Mouse (Mus musculus): ENCODE measurements at regions not wholly inside any gene's neighbourhood (a gene's known extent, or its start where the extent isn't known, plus 50 kb on each side); places are given as distances from the start of the nearest gene placed in this dataset.

DNA sequence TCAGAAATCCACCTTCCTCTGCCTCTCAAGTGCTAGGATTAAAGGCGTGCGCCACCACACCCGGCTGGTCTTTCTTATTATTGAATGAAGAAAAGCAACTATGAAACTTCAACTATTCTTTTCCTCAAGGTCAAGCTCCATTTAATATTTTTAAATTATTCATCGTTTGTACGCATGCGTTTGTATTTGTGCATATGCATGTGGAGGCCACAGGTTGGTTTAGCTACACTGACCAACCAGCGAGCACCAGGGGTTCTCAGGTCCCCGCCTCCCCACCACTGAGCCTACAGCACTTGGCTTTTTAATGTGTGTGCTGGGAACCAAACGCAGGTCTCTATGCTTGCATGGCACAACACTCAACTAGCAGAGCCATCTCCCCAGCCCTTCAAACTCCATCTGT lies 51.0 kb upstream of the Tmem252 start:
- H3K27ac ChIP-seq (ENCODE audit: low read depth, low read length): no peak overlapping the region
- DNase-seq (ENCODE audit: low spot score) (no peak), ATAC-seq (ENCODE audit: low FRiP score) (no peak)
- no peaks in the 10 kb centered on the region for H3K9me3 ChIP-seq (ENCODE audit: control insufficient read depth, low read length)
- no peak overlapping the region for H3K9ac ChIP-seq (ENCODE audit: low read depth, low read length)
- no peaks in the 10 kb centered on the region for H3K27me3 ChIP-seq (ENCODE audit: control insufficient read depth, insufficient read depth, low read length)
- H3K4me1 ChIP-seq (replicated peaks; ENCODE audit: control insufficient read depth, insufficient read depth, low read length): no peaks in the 10 kb centered on the region
- no peaks in the 10 kb centered on the region for H3K36me3 ChIP-seq (ENCODE audit: control insufficient read depth, insufficient read depth, low read length)
- 97% methylated on average over 9 of the region's 9 CpGs for WGBS
- H3K4me2 ChIP-seq (replicated peaks; ENCODE audit: low read depth, low read length): no peak overlapping the region
- no peak overlapping the region for H3K4me3 ChIP-seq (ENCODE audit: low read depth, low read length)

DNA sequence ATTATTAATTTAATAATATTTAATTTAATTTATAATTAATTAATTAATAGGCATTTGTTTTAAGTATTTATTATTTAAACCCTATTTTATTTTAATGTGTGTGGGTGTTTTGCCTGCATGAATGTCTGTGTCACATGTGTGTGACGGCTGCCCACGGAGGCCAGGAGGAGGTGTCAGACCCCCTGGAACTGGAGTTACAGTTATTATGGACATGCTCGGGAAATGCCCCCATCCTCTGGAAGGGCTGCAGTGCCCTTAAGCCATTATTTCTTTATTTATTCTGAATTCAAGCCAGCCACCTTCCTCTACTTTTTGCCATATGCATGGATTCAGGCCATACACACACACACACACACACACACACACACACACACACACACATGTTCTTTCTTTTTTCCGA lies 51.5 kb upstream of the Tmem252 start:
- Histone ChIP-seq H3K4me1 (replicated peaks; ENCODE audit: control insufficient read depth, insufficient read depth, low read length) (no peaks in the 10 kb centered on the region), H3K36me3 (ENCODE audit: control insufficient read depth, insufficient read depth, low read length) (no peaks in the 10 kb centered on the region), H3K27me3 (ENCODE audit: control insufficient read depth, insufficient read depth, low read length) (no peaks in the 10 kb centered on the region), H3K4me2 (replicated peaks; ENCODE audit: low read depth, low read length) (no peak overlapping the region), H3K9me3 (ENCODE audit: control insufficient read depth, low read length) (no peaks in the 10 kb centered on the region), H3K9ac (ENCODE audit: low read depth, low read length) (no peak overlapping the region), H3K4me3 (ENCODE audit: low read depth, low read length) (no peak overlapping the region), H3K27ac (ENCODE audit: low read depth, low read length) (no peak overlapping the region)
- ATAC-seq (ENCODE audit: low FRiP score) (no peak), DNase-seq (ENCODE audit: low spot score) (peak; percentile 16)
- 72% methylated on average over 4 of the region's 4 CpGs for WGBS

DNA sequence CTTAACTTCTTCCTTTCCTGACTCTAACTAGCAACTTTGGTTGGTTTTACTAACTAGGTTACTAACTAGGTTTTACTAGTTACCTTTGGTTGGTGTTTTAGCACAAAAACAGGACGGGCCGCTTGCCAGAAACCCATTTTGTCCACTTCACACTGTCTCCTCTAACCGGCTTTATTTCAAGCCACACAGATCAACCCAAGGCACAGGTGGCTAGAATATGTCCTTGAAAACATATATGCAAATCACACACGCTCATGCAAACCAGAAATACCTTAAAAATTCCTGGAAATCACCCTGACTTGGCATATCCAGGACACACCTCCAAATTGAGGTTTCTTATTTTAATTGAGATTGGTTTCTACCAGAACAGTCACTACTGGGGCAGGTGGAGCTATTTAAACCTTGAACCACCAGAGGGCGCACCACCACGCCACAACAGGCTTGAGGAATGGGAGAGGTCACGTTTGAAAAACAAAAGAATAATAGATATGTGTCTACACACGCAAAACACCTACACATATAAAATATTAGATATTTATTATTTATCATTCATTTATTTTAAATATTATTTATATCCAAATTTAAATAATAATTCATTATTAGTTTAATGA lies 52.1 kb upstream of the Tmem252 start:
- DNase-seq (ENCODE audit: low spot score): peak; percentile 88

DNA sequence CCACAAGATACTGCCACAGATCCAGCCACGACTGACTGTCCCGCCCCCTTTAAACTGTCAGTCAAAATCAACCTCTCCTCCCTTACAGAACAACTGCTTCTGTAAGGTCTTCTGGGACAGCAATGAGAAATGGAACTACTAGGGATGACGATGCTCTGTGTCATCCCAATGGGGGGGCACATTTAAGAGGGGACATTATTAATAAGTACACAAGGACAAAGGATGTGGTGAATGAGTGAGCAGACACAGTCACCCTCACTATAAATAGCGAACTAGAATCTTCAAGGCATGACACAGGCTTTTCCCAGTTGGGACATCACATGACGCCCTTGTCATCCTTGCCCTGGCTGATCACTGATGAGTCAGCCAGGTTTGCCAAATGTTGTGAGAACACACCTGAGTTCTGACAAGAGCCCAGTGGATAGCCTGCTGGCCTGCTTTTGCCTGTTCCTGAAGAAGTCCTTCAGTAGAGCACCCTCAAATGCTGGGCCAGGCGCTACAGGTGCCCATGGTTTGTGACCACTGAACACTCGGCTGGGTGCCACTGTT lies 58.0 kb upstream of the Tmem252 start:
- ATAC-seq (ENCODE audit: low FRiP score) (no peak), DNase-seq (ENCODE audit: low spot score) (no peak)
- Histone ChIP-seq H3K36me3 (ENCODE audit: control insufficient read depth, insufficient read depth, low read length) (no peaks in the 10 kb centered on the region), H3K27ac (ENCODE audit: low read depth, low read length) (no peak overlapping the region), H3K4me3 (ENCODE audit: low read depth, low read length) (no peak overlapping the region), H3K9me3 (ENCODE audit: control insufficient read depth, low read length) (no peaks in the 10 kb centered on the region), H3K27me3 (ENCODE audit: control insufficient read depth, insufficient read depth, low read length) (no peaks in the 10 kb centered on the region), H3K4me2 (replicated peaks; ENCODE audit: low read depth, low read length) (no peak overlapping the region), H3K9ac (ENCODE audit: low read depth, low read length) (no peak overlapping the region), H3K4me1 (replicated peaks; ENCODE audit: control insufficient read depth, insufficient read depth, low read length) (no peaks in the 10 kb centered on the region)
- 90% methylated on average over 7 of the region's 7 CpGs for WGBS

More for the DNA sequence above, 52.1 kb upstream of the Tmem252 start:
- Histone ChIP-seq H3K36me3 (ENCODE audit: control insufficient read depth, insufficient read depth, low read length) (no peaks in the 10 kb centered on the region), H3K9ac (ENCODE audit: low read depth, low read length) (no peak overlapping the region), H3K27me3 (ENCODE audit: control insufficient read depth, insufficient read depth, low read length) (no peaks in the 10 kb centered on the region), H3K4me2 (replicated peaks; ENCODE audit: low read depth, low read length) (no peak overlapping the region), H3K4me3 (ENCODE audit: low read depth, low read length) (no peak overlapping the region), H3K27ac (ENCODE audit: low read depth, low read length) (no peak overlapping the region), H3K4me1 (replicated peaks; ENCODE audit: control insufficient read depth, insufficient read depth, low read length) (no peaks in the 10 kb centered on the region), H3K9me3 (ENCODE audit: control insufficient read depth, low read length) (no peaks in the 10 kb centered on the region)
- ATAC-seq (ENCODE audit: low FRiP score): peak; percentile 60; the same call in 1 of the 2 replicates
- 34% methylated on average over 8 of the region's 8 CpGs for WGBS

DNA sequence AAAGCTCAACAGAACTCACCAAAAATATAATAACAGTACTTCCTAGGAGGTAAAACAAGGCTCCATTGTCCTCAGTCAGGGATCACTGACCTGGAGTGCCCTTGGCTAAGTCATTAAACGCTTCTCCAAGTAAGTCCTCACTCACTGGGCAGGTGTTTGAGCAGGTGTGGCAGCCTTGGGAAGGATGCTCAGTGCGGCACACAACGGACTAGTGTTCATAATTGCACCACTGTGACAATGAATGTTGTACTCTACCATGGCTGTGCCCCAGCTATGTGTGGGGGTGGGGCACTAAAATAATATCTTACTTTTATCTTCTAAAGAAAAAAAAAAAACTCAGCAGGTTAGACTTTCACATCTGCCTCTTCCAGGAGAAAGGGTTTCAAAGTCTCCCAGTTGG lies 52.2 kb upstream of the Pip5k1b start:
- no peak for DNase-seq (ENCODE audit: low spot score)
- ATAC-seq (ENCODE audit: low FRiP score): no peak
- no peak overlapping the region for H3K4me3 ChIP-seq (ENCODE audit: low read depth, low read length)
- H3K9me3 ChIP-seq (ENCODE audit: control insufficient read depth, low read length): no peaks in the 10 kb centered on the region
- no peaks in the 10 kb centered on the region for H3K4me1 ChIP-seq (replicated peaks; ENCODE audit: control insufficient read depth, insufficient read depth, low read length)
- H3K4me2 ChIP-seq (replicated peaks; ENCODE audit: low read depth, low read length): no peak overlapping the region
- H3K9ac ChIP-seq (ENCODE audit: low read depth, low read length): no peak overlapping the region
- H3K27ac ChIP-seq (ENCODE audit: low read depth, low read length): no peak overlapping the region
- no peaks in the 10 kb centered on the region for H3K36me3 ChIP-seq (ENCODE audit: control insufficient read depth, insufficient read depth, low read length)
- H3K27me3 ChIP-seq (ENCODE audit: control insufficient read depth, insufficient read depth, low read length): no peaks in the 10 kb centered on the region
- 69% methylated on average over 3 of the region's 3 CpGs for WGBS

DNA sequence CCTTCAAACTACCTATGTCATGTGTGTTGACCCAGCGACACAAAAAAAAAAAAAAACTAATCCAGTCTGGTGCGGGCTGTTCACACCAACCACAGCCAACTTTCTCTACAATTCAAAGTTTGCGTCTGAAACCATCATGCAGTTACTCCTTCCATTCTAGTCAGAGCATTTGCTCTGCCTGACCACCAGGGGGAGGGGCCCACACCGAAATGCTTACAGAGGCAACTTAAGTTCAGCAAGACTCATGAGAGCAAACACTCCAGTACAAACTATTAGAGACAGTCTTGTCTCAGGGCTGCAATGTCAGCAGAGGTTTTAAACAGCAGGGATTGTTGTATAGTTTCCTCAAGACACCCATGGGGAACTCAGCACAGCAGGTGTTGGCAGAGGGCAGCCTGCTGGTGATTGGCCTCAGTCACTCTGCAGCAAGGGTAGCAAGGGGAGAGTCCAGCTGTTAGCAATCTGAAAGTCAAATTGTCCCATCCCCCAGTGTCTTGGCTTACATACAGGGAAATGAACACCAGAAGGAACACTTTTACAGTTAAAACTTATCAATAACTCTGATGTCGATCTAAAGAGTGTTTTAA lies 50.8 kb upstream of the Pip5k1b start:
- peak; percentile 33 for DNase-seq (ENCODE audit: low spot score)
- Histone ChIP-seq H3K9me3 (ENCODE audit: control insufficient read depth, low read length) (no peaks in the 10 kb centered on the region), H3K4me3 (ENCODE audit: low read depth, low read length) (no peak overlapping the region), H3K36me3 (ENCODE audit: control insufficient read depth, insufficient read depth, low read length) (no peaks in the 10 kb centered on the region), H3K27me3 (ENCODE audit: control insufficient read depth, insufficient read depth, low read length) (no peaks in the 10 kb centered on the region), H3K4me2 (replicated peaks; ENCODE audit: low read depth, low read length) (no peak overlapping the region), H3K27ac (ENCODE audit: low read depth, low read length) (no peak overlapping the region), H3K4me1 (replicated peaks; ENCODE audit: control insufficient read depth, insufficient read depth, low read length) (no peaks in the 10 kb centered on the region), H3K9ac (ENCODE audit: low read depth, low read length) (no peak overlapping the region)
- ATAC-seq (ENCODE audit: low FRiP score): no peak
- 72% methylated on average over 5 of the region's 5 CpGs for WGBS
